Mouse (Mus musculus) lung, postnatal 0 days (tissue): ENCODE measurements at regions not wholly inside any gene's neighbourhood (a gene's known extent, or its start where the extent isn't known, plus 50 kb on each side); places are given as distances from the start of the nearest gene placed in this dataset.

Source experiments
- ATAC-seq: fragments of 200-750 bp; cut with Nextera tagmentation; 2 replicates; pipeline ENCODE4 v1.8.0; 2017; ENCODE audit warnings: moderate library complexity
- DNase-seq: peaks from one replicate; pipeline ENCODE4 v3.0.0-alpha.2; 2016; ENCODE audit warnings: low spot score
- H3K27ac ChIP-seq: fragments of 300-500 bp; sonication (generic); 2 replicates; pipeline ENCODE4 v1.5.1; 2014; ENCODE audit warnings: antibody characterized with exemption, mild to moderate bottlenecking, low read length, mixed read lengths
- H3K27me3 ChIP-seq: fragments of 300-500 bp; sonication (generic); replicated peaks from 2 replicates; pipeline ENCODE4 v1.6.1; 2014; ENCODE audit warnings: low read length, mixed read lengths; ENCODE audit not compliant: insufficient read depth
- H3K36me3 ChIP-seq: fragments of 300-500 bp; sonication (generic); 2 replicates; pipeline ENCODE4 v1.6.1; 2014; ENCODE audit warnings: low read length, mixed read lengths; ENCODE audit not compliant: insufficient read depth
- H3K4me1 ChIP-seq: fragments of 300-500 bp; sonication (generic); 2 replicates; pipeline ENCODE4 v1.6.1; 2014; ENCODE audit warnings: antibody characterized with exemption, low read depth, low read length, mixed read lengths; ENCODE audit not compliant: insufficient read depth
- H3K4me2 ChIP-seq: fragments of 300-500 bp; sonication (generic); replicated peaks from 2 replicates; pipeline ENCODE4 v1.6.1; 2014; ENCODE audit warnings: low read depth, mild to moderate bottlenecking, low read length, moderate library complexity, mixed read lengths
- H3K4me3 ChIP-seq: fragments of 300-500 bp; sonication (generic); 2 replicates; pipeline ENCODE4 v1.5.1; 2014; ENCODE audit warnings: low read depth, low read length
- H3K9ac ChIP-seq: fragments of 300-500 bp; sonication (generic); replicated peaks from 2 replicates; pipeline ENCODE4 v1.6.1; 2014; ENCODE audit warnings: low read depth, mild to moderate bottlenecking
- H3K9me3 ChIP-seq: fragments of 300-500 bp; sonication (generic); 2 replicates; pipeline ENCODE4 v1.6.1; 2016; ENCODE audit warnings: low read length, mixed read lengths
- CTCF ChIP-seq: IDR thresholded peaks from 2 replicates; pipeline ENCODE4 v1.5.1; 2016; ENCODE audit warnings: antibody characterized with exemption, mild to moderate bottlenecking
- EP300 ChIP-seq: IDR thresholded peaks from 2 replicates; pipeline ENCODE4 v1.6.1; 2016; ENCODE audit warnings: antibody characterized with exemption, mild to moderate bottlenecking, control low read depth
- WGBS: fragments of 180-500 bp; shearing (Covaris S2); extraction: QIAGEN DNeasy Blood & Tissue Kit; methylation state at CpG from one replicate; pipeline ENCODE4 v1.1.7; 2014; 5-methylcytosine and 5-hydroxymethylcytosine counted together

DNA sequence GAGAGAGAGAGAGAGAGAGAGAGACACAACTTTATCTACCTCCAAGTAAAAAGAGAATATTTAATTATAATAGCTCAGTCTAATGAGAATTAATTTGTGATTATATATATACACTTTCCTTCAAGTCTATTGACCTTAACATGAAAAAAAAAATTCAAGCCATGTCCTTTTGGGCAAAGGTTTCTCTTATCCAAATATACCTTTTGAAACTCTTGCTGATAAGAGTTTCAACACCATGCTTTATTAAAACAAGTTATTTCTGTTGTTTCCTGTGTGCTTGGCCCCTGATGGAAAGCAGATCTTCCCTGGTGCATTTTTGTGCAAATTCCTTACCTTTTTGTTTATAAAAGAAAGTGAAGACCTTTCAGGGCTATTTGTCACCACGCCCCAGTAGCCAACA is 414.7 kb upstream of the 2610301B20Rik start:
- no peak for TF ChIP-seq CTCF
- TF ChIP-seq EP300 = no peak
- Histone ChIP-seq H3K4me1 (no peaks in the 10 kb centered on the region), H3K4me3 (no peak overlapping the region), H3K9me3 (no peaks in the 10 kb centered on the region), H3K36me3 (no peaks in the 10 kb centered on the region), H3K9ac (no peak overlapping the region), H3K4me2 (no peak overlapping the region), H3K27me3 (no peaks in the 10 kb centered on the region), H3K27ac (no peak overlapping the region)
- WGBS = 6% methylated on average over 1 of the region's 1 CpGs
- DNase-seq = no peak
- ATAC-seq = no peak

DNA sequence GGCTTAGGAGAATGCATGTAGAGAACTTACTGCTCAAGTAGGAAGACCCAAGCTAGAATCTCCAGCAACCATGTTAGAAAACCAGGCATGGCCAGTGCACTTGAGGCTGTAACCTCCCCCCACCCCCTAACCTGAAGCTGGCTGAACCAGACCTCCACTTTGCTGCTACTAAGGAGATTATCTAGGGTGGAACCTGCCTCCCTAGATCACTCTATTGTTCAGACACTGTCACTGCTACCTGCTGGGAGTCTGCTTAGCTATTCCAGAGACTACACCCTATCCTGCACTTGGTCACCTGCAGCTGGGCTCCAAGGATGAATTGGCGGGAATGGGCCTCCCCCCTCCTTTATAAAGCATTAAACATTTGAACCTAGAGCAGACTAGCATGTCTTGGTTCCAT is 393.4 kb upstream of the 2610301B20Rik start:
- no peak overlapping the region for H3K9ac ChIP-seq
- no peak overlapping the region for H3K27ac ChIP-seq
- ATAC-seq (no peak), DNase-seq (no peak)
- H3K36me3 ChIP-seq = no peaks in the 10 kb centered on the region
- TF ChIP-seq EP300 (no peak), CTCF (no peak)
- no peaks in the 10 kb centered on the region for H3K4me1 ChIP-seq
- H3K4me3 ChIP-seq = no peak overlapping the region
- no peak overlapping the region for H3K4me2 ChIP-seq
- no peaks in the 10 kb centered on the region for H3K9me3 ChIP-seq
- no peaks in the 10 kb centered on the region for H3K27me3 ChIP-seq
- WGBS = 81% methylated on average over 1 of the region's 1 CpGs

- H3K36me3 ChIP-seq = no peaks in the 10 kb centered on the region
- no peak overlapping the region for H3K4me2 ChIP-seq
- H3K4me1 ChIP-seq = no peaks in the 10 kb centered on the region
- DNase-seq (peak; percentile 17), ATAC-seq (no peak)
- no peak overlapping the region for H3K27ac ChIP-seq
- no peak for TF ChIP-seq EP300
- peak; percentile 52 for TF ChIP-seq CTCF
- H3K9ac ChIP-seq = no peak overlapping the region
- no peak overlapping the region for H3K4me3 ChIP-seq
- no peaks in the 10 kb centered on the region for H3K27me3 ChIP-seq
- no peaks in the 10 kb centered on the region for H3K9me3 ChIP-seq
- 42% methylated on average over 6 of the region's 6 CpGs for WGBS
These were observed 366.0 kb upstream of the 2610301B20Rik start for GRCm38 (mm10) chr4:10508163-10508821.

GRCm38 (mm10) chr4:10510013-10510412 is 364.3 kb upstream of the 2610301B20Rik start:
- H3K9ac ChIP-seq = no peak overlapping the region
- no peaks in the 10 kb centered on the region for H3K9me3 ChIP-seq
- H3K27ac ChIP-seq = no peak overlapping the region
- H3K36me3 ChIP-seq = no peaks in the 10 kb centered on the region
- WGBS = 14% methylated on average over 3 of the region's 3 CpGs
- ATAC-seq (no peak), DNase-seq (no peak)
- H3K4me2 ChIP-seq = no peak overlapping the region
- no peaks in the 10 kb centered on the region for H3K27me3 ChIP-seq
- TF ChIP-seq EP300 (no peak), CTCF (no peak)
- H3K4me3 ChIP-seq = no peak overlapping the region
- no peaks in the 10 kb centered on the region for H3K4me1 ChIP-seq

DNA sequence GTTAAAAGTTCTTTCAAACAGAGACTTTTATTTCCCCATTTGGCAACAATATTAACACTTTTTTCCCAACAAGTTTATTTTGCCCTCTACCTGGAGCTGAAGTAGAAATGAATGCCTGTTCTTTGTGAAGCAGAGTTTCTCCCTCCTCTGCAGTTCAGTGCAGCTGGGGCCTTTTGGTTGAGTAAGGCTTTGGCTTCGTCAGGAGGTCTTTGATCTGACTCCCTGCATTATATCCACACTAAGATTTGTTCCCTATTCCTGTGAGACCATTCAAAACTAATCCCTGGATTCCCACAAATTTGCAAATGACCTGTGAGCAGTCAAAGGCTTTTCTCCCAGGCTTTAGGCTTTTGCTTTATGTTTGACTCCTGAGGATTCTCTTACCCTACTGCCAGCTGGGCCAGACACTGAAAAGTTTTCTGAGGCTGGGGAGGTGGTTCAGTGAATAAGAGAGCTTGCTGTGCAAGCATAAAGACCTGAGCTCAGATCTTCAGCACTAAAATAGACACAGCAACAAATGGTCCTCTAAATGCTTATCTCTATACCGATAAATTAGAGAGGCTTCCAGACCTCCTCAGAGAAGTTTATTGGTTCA is 323.5 kb upstream of the 2610301B20Rik start:
- ATAC-seq (no peak), DNase-seq (no peak)
- no peaks in the 10 kb centered on the region for H3K27me3 ChIP-seq
- H3K9me3 ChIP-seq = no peaks in the 10 kb centered on the region
- WGBS = 55% methylated on average over 2 of the region's 2 CpGs
- no peaks in the 10 kb centered on the region for H3K4me1 ChIP-seq
- no peak overlapping the region for H3K27ac ChIP-seq
- no peak overlapping the region for H3K9ac ChIP-seq
- TF ChIP-seq EP300 (no peak), CTCF (no peak)
- H3K4me2 ChIP-seq = no peak overlapping the region
- no peaks in the 10 kb centered on the region for H3K36me3 ChIP-seq
- H3K4me3 ChIP-seq = no peak overlapping the region

- Histone ChIP-seq H3K4me3 (no peak overlapping the region), H3K27me3 (no peaks in the 10 kb centered on the region), H3K9me3 (no peaks in the 10 kb centered on the region), H3K9ac (no peak overlapping the region), H3K4me2 (no peak overlapping the region), H3K36me3 (no peaks in the 10 kb centered on the region), H3K27ac (no peak overlapping the region), H3K4me1 (no peaks in the 10 kb centered on the region)
- DNase-seq (no peak), ATAC-seq (no peak)
- no peak for TF ChIP-seq EP300
- TF ChIP-seq CTCF = no peak
- WGBS = 81% methylated on average over 5 of the region's 5 CpGs
These were observed 320.6 kb upstream of the 2610301B20Rik start for GRCm38 (mm10) chr4:10553724-10554123.
